Mouse (Mus musculus) inflammation-experienced regulatory T-cells, adult 16 weeks (primary cell): Measurements from ENCODE around the gene Zkscan1. TPM values are rescaled to one million over a fixed set of nuclear protein-coding genes. Genes with fewer than 3 reads are reported as not detected.

Experiments
- polyA plus RNA-seq: library from polyadenylated mRNA; unstranded; fragments of 100-300 nt; shearing (Covaris generic); gene quantifications from one replicate; pipeline ENCODE4 v1.2.1, GENCODE M21; 2017

Zkscan1 gene
- 24.9 TPM for polyA plus RNA-seq

GRCm38 (mm10) chr5:138084996-138085395, at the start of gene Zkscan1:
Zkscan1 (plus strand) TSS chr5:138085084.

GRCm38 (mm10) chr5:138052894-138053293, 32.0 kb upstream of the Zkscan1 start, which contains the start of gene Smok3c:
Smok3c (plus strand) TSS chr5:138053194.

GRCm38 (mm10) chr5:138116255-138117198, 31.6 kb downstream of the Zkscan1 start, which contains the start of gene Zscan21:
Zscan21 (plus strand) TSS chr5:138116903.

GRCm38 (mm10) chr5:138155443-138155976, 70.6 kb downstream of the Zkscan1 start, which contains the start of gene Zfp113:
Zfp113 (minus strand) TSS chr5:138155744.

Other genes with a start within 250 kb of the Zkscan1 start
- 2.7 TPM for gene Pilra, start 248.8 kb upstream of the Zkscan1 start, polyA plus RNA-seq
- 3.6 TPM for gene Pilrb1, start 227.0 kb upstream of the Zkscan1 start, polyA plus RNA-seq
- 2.2 TPM for gene Pilrb2, start 213.3 kb upstream of the Zkscan1 start, polyA plus RNA-seq
- not detected for gene Cyp3a13, start 163.5 kb upstream of the Zkscan1 start, polyA plus RNA-seq
- gene Gjc3, start 122.0 kb upstream of the Zkscan1 start, polyA plus RNA-seq = not detected
- gene Azgp1, start 103.6 kb upstream of the Zkscan1 start, polyA plus RNA-seq = not detected
- gene Smok3a, start 63.8 kb upstream of the Zkscan1 start, polyA plus RNA-seq = not detected
- gene Smok3b, start 63.7 kb upstream of the Zkscan1 start, polyA plus RNA-seq = not detected
- gene Smok3c, start 31.9 kb upstream of the Zkscan1 start, polyA plus RNA-seq = not detected
- gene Zscan21, start 31.8 kb downstream of the Zkscan1 start, polyA plus RNA-seq = 29.4 TPM
- gene Zfp113, start 70.7 kb downstream of the Zkscan1 start, polyA plus RNA-seq = 21.6 TPM
- gene Cops6, start 76.0 kb downstream of the Zkscan1 start, polyA plus RNA-seq = 229 TPM
- 12.5 TPM for gene Ap4m1, start 86.9 kb downstream of the Zkscan1 start, polyA plus RNA-seq
- gene Mcm7, start 87.3 kb downstream of the Zkscan1 start, polyA plus RNA-seq = 98.7 TPM
- gene Taf6, start 102.4 kb downstream of the Zkscan1 start, polyA plus RNA-seq = 66.2 TPM
- 19.3 TPM for gene Cnpy4, start 102.4 kb downstream of the Zkscan1 start, polyA plus RNA-seq
- gene Mblac1, start 109.2 kb downstream of the Zkscan1 start, polyA plus RNA-seq = 0.74 TPM
- gene Nxpe5, start 140.8 kb downstream of the Zkscan1 start, polyA plus RNA-seq = not detected
- gene Lamtor4, start 170.4 kb downstream of the Zkscan1 start, polyA plus RNA-seq = 117 TPM
- gene BC037034, start 178.9 kb downstream of the Zkscan1 start, polyA plus RNA-seq = 13.3 TPM
- 1.1 TPM for gene Gal3st4, start 187.8 kb downstream of the Zkscan1 start, polyA plus RNA-seq
- not detected for gene Gm43720, start 194.9 kb downstream of the Zkscan1 start, polyA plus RNA-seq
- 3.1 TPM for gene Gpc2, start 194.9 kb downstream of the Zkscan1 start, polyA plus RNA-seq
- 0.74 TPM for gene Stag3, start 195.2 kb downstream of the Zkscan1 start, polyA plus RNA-seq